Mouse (Mus musculus) adipocyte (in vitro differentiated cells): ENCODE results near the gene Olfr894.
"Not testable (repeated sequence)": the region's sequence is repeated elsewhere in the genome, so short reads cannot be mapped to it uniquely, and the experiment has no call there.

Source experiments
- DNase-seq: peaks from one replicate; pipeline ENCODE4 v3.0.0-alpha.2; 2016; ENCODE audit warnings: low spot score

The Olfr894 gene

GRCm38 (mm10) chr9:38217755-38218154 lies at the start of gene Olfr894:
Gene Olfr894, plus strand, starts transcription at chr9:38218055.
- no peak for DNase-seq

- DNase-seq: not testable (repeated sequence)
Measured at GRCm38 (mm10) chr9:38168341-38168740, 49.5 kb upstream of the Olfr894 start.

GRCm38 (mm10) chr9:38180721-38181120 lies 37.1 kb upstream of the Olfr894 start, which contains the start of gene Olfr891:
Gene Olfr891, minus strand, starts transcription at chr9:38180821.
- no peak for DNase-seq

GRCm38 (mm10) chr9:38208065-38208464 lies 9.8 kb upstream of the Olfr894 start, which contains the start of gene Olfr893:
Gene Olfr893, plus strand, starts transcription at chr9:38208365.
- DNase-seq: no peak

- no peak for DNase-seq
Measured at GRCm38 (mm10) chr9:38252474-38252873, 34.6 kb downstream of the Olfr894 start, which contains the start of gene Olfr143. Gene Olfr143, plus strand, starts transcription at chr9:38252774.

GRCm38 (mm10) chr9:38267551-38267950 lies 49.7 kb downstream of the Olfr894 start, which contains the start of gene Olfr895:
Gene Olfr895, plus strand, starts transcription at chr9:38267851.
- DNase-seq: no peak
